Mouse (Mus musculus) CH12.LX (cell line): Measurements from ENCODE around the gene Skap1. TPM values are rescaled to one million over a fixed set of nuclear protein-coding genes. Genes with fewer than 3 reads are reported as not detected.

Source experiments
- DNase-seq: peaks from one replicate; pipeline ENCODE4 v3.0.0-alpha.2; 2013; ENCODE audit errors: extremely low read depth
- H3K27ac ChIP-seq: 2 replicates; pipeline ENCODE4 v1.5.1; 2012; ENCODE audit warnings: low read depth, mild to moderate bottlenecking, control low read depth, moderate library complexity; ENCODE audit not compliant: insufficient read depth
- H3K27me3 ChIP-seq: replicated peaks from 2 replicates; pipeline ENCODE3; 2012; ENCODE audit warnings: inconsistent platforms
- H3K36me3 ChIP-seq, 2 experiments: replicated peaks in 1 of 2; 2 replicates each; pipeline versions ENCODE3 to v1.6.1; 2012; ENCODE audit warnings: inconsistent platforms in 1 of 2, low read length in 1 of 2, mild to moderate bottlenecking in 1 of 2, mixed read lengths in 1 of 2, moderate library complexity in 1 of 2; ENCODE audit not compliant: control insufficient read depth in 1 of 2, insufficient read depth in 1 of 2
- H3K4me1 ChIP-seq, 2 experiments: 2 replicates each; pipeline ENCODE4 v1.6.1; 2012; ENCODE audit warnings: inconsistent platforms in 1 of 2, moderate library complexity in 1 of 2; ENCODE audit not compliant: insufficient read depth in 2 of 2, control insufficient read depth in 1 of 2
- H3K4me2 ChIP-seq: 2 replicates; pipeline ENCODE4 v1.6.1; 2012; ENCODE audit warnings: low read depth, mild to moderate bottlenecking, control low read depth; ENCODE audit not compliant: poor library complexity, insufficient read depth, severe bottlenecking
- H3K4me3 ChIP-seq, 3 experiments: fragments of 150-350 bp in 1 of 3; sonication (generic) in 1 of 3; replicated peaks in 1 of 3; 2 replicates each; pipeline versions ENCODE3 to v1.5.1; 2011 to 2012; ENCODE audit warnings: low read depth in 2 of 3, low read length in 2 of 3, mild to moderate bottlenecking in 2 of 3, moderate library complexity in 2 of 3, control low read depth in 1 of 3, improper control_type of control experiment in 1 of 3, inconsistent platforms in 1 of 3, mixed read lengths in 1 of 3; ENCODE audit not compliant: poor library complexity in 1 of 3
- H3K79me2 ChIP-seq: replicated peaks from 2 replicates; pipeline ENCODE4 v1.6.1; 2012; ENCODE audit warnings: mild to moderate bottlenecking, moderate library complexity; ENCODE audit not compliant: control insufficient read depth, poor library complexity, insufficient read depth, severe bottlenecking; ENCODE audit errors: extremely low read depth
- H3K9ac ChIP-seq: 2 replicates; pipeline ENCODE4 v1.6.1; 2012; ENCODE audit warnings: low read depth, mild to moderate bottlenecking, control low read depth, moderate library complexity; ENCODE audit not compliant: insufficient read depth
- H3K9me3 ChIP-seq: replicated peaks from 2 replicates; pipeline ENCODE3; 2012; ENCODE audit warnings: low read length, inconsistent platforms, mixed read lengths
- CTCF ChIP-seq, 2 experiments: IDR thresholded peaks in 1 of 2; conservative IDR thresholded peaks in 1 of 2; 2 replicates each; pipeline ENCODE4 v1.5.1; 2011 to 2012; ENCODE audit warnings: low read depth in 2 of 2, low read length in 2 of 2, improper control_type of control experiment in 1 of 2, inconsistent platforms in 1 of 2, mild to moderate bottlenecking in 1 of 2, moderate library complexity in 1 of 2
- ELF1 ChIP-seq: IDR thresholded peaks from 2 replicates; pipeline ENCODE4 v1.6.1; 2014; ENCODE audit warnings: low read depth, mild to moderate bottlenecking, inconsistent platforms, low read length, improper control_type of control experiment
- ETS1 ChIP-seq: conservative IDR thresholded peaks from 2 replicates; pipeline ENCODE4 v1.6.1; 2012; ENCODE audit warnings: low read depth, mild to moderate bottlenecking, inconsistent platforms, low read length, improper control_type of control experiment, moderate library complexity
- HCFC1 ChIP-seq: IDR thresholded peaks from 2 replicates; pipeline ENCODE4 v1.6.1; 2012; ENCODE audit warnings: low read depth, mild to moderate bottlenecking, inconsistent platforms, low read length, improper control_type of control experiment
- IRF4 ChIP-seq: IDR thresholded peaks from 2 replicates; pipeline ENCODE4 v1.6.1; 2014; ENCODE audit warnings: low read depth, mild to moderate bottlenecking, inconsistent platforms, low read length, improper control_type of control experiment
- JUN ChIP-seq: IDR thresholded peaks from 2 replicates; pipeline ENCODE4 v1.6.1; 2011; ENCODE audit warnings: low read depth, mild to moderate bottlenecking, low read length, improper control_type of control experiment, moderate library complexity; ENCODE audit not compliant: insufficient read depth
- KAT2A ChIP-seq: IDR thresholded peaks from 2 replicates; pipeline ENCODE4 v1.6.1; 2012; ENCODE audit warnings: low read length, improper control_type of control experiment, inconsistent platforms; ENCODE audit not compliant: insufficient replicate concordance
- MAX ChIP-seq: IDR thresholded peaks from 2 replicates; pipeline ENCODE4 v1.6.1; 2011; ENCODE audit warnings: low read length, improper control_type of control experiment
- MAZ ChIP-seq: IDR thresholded peaks from 2 replicates; pipeline ENCODE4 v1.6.1; 2012; ENCODE audit warnings: low read depth, mild to moderate bottlenecking, inconsistent platforms, low read length, improper control_type of control experiment, moderate library complexity
- MEF2A ChIP-seq: IDR thresholded peaks from 2 replicates; pipeline ENCODE4 v1.6.1; 2014; ENCODE audit warnings: low read depth, mild to moderate bottlenecking, inconsistent platforms, low read length, improper control_type of control experiment, borderline replicate concordance
- MYC ChIP-seq: IDR thresholded peaks from 2 replicates; pipeline ENCODE4 v1.6.1; 2011; ENCODE audit warnings: low read depth, mild to moderate bottlenecking, improper control_type of control experiment, low read length
- NRF1 ChIP-seq: IDR thresholded peaks from 2 replicates; pipeline ENCODE4 v1.6.1; 2014; ENCODE audit warnings: low read depth, mild to moderate bottlenecking, inconsistent platforms, low read length, improper control_type of control experiment, moderate library complexity
- PAX5 ChIP-seq: IDR thresholded peaks from 2 replicates; pipeline ENCODE4 v1.6.1; 2012; ENCODE audit warnings: low read length, inconsistent platforms, mixed read lengths
- POLR2A ChIP-seq: IDR thresholded peaks from 2 replicates; pipeline ENCODE4 v1.6.1; 2011; ENCODE audit warnings: low read depth, mild to moderate bottlenecking, improper control_type of control experiment, low read length
- RAD21 ChIP-seq: IDR thresholded peaks from 2 replicates; pipeline ENCODE4 v1.6.1; 2011; ENCODE audit warnings: low read depth, mild to moderate bottlenecking, low read length, improper control_type of control experiment, moderate library complexity
- RCOR1 ChIP-seq: conservative IDR thresholded peaks from 2 replicates; pipeline ENCODE4 v1.6.1; 2012; ENCODE audit warnings: low read depth, mild to moderate bottlenecking, inconsistent platforms, low read length, improper control_type of control experiment
- SMC3 ChIP-seq: IDR thresholded peaks from 2 replicates; pipeline ENCODE4 v1.6.1; 2011; ENCODE audit warnings: low read depth, low read length, improper control_type of control experiment
- TBP ChIP-seq: conservative IDR thresholded peaks from 2 replicates; pipeline ENCODE4 v1.6.1; 2011; ENCODE audit warnings: low read depth, low read length, improper control_type of control experiment
- TCF12 ChIP-seq: IDR thresholded peaks from 2 replicates; pipeline ENCODE4 v1.6.1; 2014; ENCODE audit warnings: low read depth, mild to moderate bottlenecking, inconsistent platforms, low read length, improper control_type of control experiment
- UBTF ChIP-seq: IDR thresholded peaks from 2 replicates; pipeline ENCODE4 v1.6.1; 2012; ENCODE audit warnings: low read depth, mild to moderate bottlenecking, inconsistent platforms, low read length, improper control_type of control experiment, moderate library complexity
- USF1 ChIP-seq: IDR thresholded peaks from 2 replicates; pipeline ENCODE4 v1.6.1; 2014; ENCODE audit warnings: low read depth, mild to moderate bottlenecking, inconsistent platforms, low read length, improper control_type of control experiment
- ZKSCAN1 ChIP-seq: IDR thresholded peaks from 2 replicates; pipeline ENCODE4 v1.6.1; 2012; ENCODE audit warnings: low read depth, inconsistent platforms, low read length, improper control_type of control experiment, borderline replicate concordance
- ZMIZ1 ChIP-seq: IDR thresholded peaks from 2 replicates; pipeline ENCODE4 v1.6.1; 2012; ENCODE audit warnings: low read depth, mild to moderate bottlenecking, inconsistent platforms, low read length, improper control_type of control experiment
- dilution Hi-C: fragments of 300-500 bp; cut with MboI; formaldehyde crosslinking; loops from 2 replicates; pipeline ENCODE4 v1.14.3; 2020; ENCODE audit warnings: low sequenced_read_pairs; ENCODE audit not compliant: extremely low pct_unique_long_range_greater_than_20kb, extremely low pct_ligation_motif_present
- in situ Hi-C: fragments of 300-500 bp; cut with MboI; formaldehyde crosslinking; loops from 3 replicates; pipeline ENCODE4 v1.14.3; 2019; ENCODE audit warnings: low sequenced_read_pairs, low pct_ligation_motif_present, low pct_unique_long_range_greater_than_20kb, mixed read lengths
- polyA plus RNA-seq: library from polyadenylated mRNA; unstranded; fragments of >175 nt; gene quantifications from 2 replicates; pipeline ENCODE4 v1.2.1, GENCODE M21; 2012; ENCODE audit warnings: low read depth; ENCODE audit not compliant: insufficient read length
- total RNA-seq, 2 experiments: library from RNA; depleted of rRNA; stranded (reverse); fragments of 300-350 nt in 1 of 2; fragments of >200 nt in 1 of 2; gene quantifications; 2 replicates each; pipeline ENCODE4 v1.2.3; 2012 to 2014

The Skap1 gene
- total and polyA plus RNA-seq, 3 experiments, result not detected

DNA sequence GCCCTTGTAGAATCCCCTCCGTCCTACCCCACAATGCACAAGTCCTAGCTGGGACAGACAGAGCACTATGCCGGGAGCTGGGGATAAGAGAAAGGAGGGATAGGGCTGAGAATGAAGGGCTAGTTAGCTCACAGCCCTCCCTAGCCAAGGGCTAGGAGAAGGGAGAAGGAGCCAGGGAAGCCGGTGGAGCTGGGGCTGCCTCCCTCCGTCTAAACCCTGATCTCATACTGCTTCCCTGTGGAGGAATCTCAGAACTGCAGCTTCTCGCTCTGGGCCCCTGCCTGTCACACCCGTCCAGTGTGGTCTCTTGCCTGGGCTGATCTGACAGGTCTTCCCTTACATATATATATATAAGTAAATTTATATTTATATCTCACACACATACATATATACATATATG lies 209.4 kb downstream of the Skap1 start:
- dilution Hi-C loops, result no loop called here
- in situ Hi-C loops, result no loop called here
- TF ChIP-seq POLR2A (no peak), USF1 (no peak), MEF2A (no peak), CTCF (conservative IDR thresholded peaks at IDR 0.05 in 1 of 2, IDR thresholded peaks at IDR 0.05 in 1 of 2; ENCODE audit: low read depth in 2 of 2, low read length in 2 of 2) (peak in 1 of 2 experiments; percentile 82; a peak in 2 of 4 replicates), TBP (no peak), ELF1 (no peak), SMC3 (peak; percentile 80), JUN (no peak), PAX5 (no peak), RAD21 (peak; percentile 91), ETS1 (no peak), ZKSCAN1 (no peak)

DNA sequence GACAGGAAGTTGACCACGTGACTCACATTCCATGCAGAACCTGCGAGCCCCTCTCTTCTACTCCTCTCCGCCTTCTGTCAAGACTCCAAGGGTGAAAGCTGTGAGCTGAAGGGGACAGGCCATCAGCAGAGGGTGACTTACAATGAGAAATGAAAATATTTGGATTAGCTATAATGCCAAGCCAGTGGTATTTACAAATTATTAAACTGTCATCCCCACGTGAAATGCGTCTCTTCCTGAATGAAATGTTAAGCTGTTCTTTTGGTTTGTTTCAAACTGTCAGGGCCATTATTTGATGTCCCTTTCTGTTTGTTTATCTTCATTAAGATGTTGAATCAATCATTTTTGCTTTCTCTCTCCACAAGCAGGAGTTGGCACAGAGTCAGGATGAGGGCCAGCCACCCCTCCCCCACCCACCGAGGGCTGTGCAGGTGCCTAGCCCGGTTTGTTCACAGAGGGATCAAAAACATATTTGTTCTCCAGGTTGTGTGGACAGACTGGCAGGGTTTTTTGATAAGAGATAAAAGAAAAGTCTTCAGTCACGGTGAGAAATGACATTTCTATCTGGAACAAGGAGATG lies 210.5 kb downstream of the Skap1 start:
- Histone ChIP-seq H3K79me2 (no peaks in the 10 kb centered on the region), H3K4me2 (no peak overlapping the region), H3K27me3 (peaks cover 4% of the 10 kb centered on the region), H3K36me3 (no peaks in the 10 kb centered on the region), H3K9ac (no peak overlapping the region), H3K4me1 (peaks cover 0 to 5% of the 10 kb centered on the region in 2 experiments; a peak in 1 of 4 replicates), H3K27ac (no peak overlapping the region), H3K4me3 (no peak overlapping the region), H3K9me3 (no peaks in the 10 kb centered on the region)
- TF ChIP-seq ZMIZ1 (no peak), PAX5 (no peak), HCFC1 (no peak), MAZ (no peak), CTCF (conservative IDR thresholded peaks at IDR 0.05 in 1 of 2, IDR thresholded peaks at IDR 0.05 in 1 of 2; ENCODE audit: low read depth in 2 of 2, low read length in 2 of 2) (no peak), USF1 (no peak), RCOR1 (no peak), MYC (no peak), TBP (no peak), ETS1 (no peak), ELF1 (no peak), MEF2A (no peak), TCF12 (no peak), MAX (no peak), UBTF (no peak), IRF4 (no peak), KAT2A (no peak), NRF1 (no peak)
- no peak for DNase-seq
- dilution Hi-C loops (no loop called here), in situ Hi-C loops (no loop called here)

More for the DNA sequence above, 209.4 kb downstream of the Skap1 start:
- Histone ChIP-seq H3K4me2 (0 out of 2 replicates have a peak overlapping the region, but pooled peaks have one; percentile 7), H3K9me3 (no peaks in the 10 kb centered on the region), H3K4me1 (peaks cover 0 to 5% of the 10 kb centered on the region in 2 experiments; a peak in 1 of 4 replicates), H3K79me2 (no peaks in the 10 kb centered on the region), H3K4me3 (no peak overlapping the region), H3K27me3 (peaks cover 4% of the 10 kb centered on the region), H3K36me3 (no peaks in the 10 kb centered on the region), H3K9ac (no peak overlapping the region), H3K27ac (no peak overlapping the region)
- DNase-seq, result peak; percentile 34
